Mouse (Mus musculus) embryonic facial prominence, embryonic 10.5 days (tissue): ENCODE measurements around the gene Sgsh. TPM values are rescaled to one million over a fixed set of nuclear protein-coding genes. Genes with fewer than 3 reads are reported as not detected.
"Not testable (repeated sequence)": the region's sequence is repeated elsewhere in the genome, so short reads cannot be mapped to it uniquely, and the experiment has no call there.

Source experiments
- DNase-seq: peaks from one replicate; pipeline ENCODE4 v3.0.0-alpha.2; 2017; ENCODE audit warnings: low spot score
- H3K27ac ChIP-seq: fragments of 300-500 bp; sonication (generic); replicated peaks from 2 replicates; pipeline ENCODE4 v1.5.1; 2016; ENCODE audit warnings: mild to moderate bottlenecking
- H3K27me3 ChIP-seq: fragments of 300-500 bp; sonication (generic); replicated peaks from 2 replicates; pipeline ENCODE4 v1.6.1; 2016; ENCODE audit warnings: low read depth, mild to moderate bottlenecking; ENCODE audit not compliant: poor library complexity, severe bottlenecking
- H3K36me3 ChIP-seq: fragments of 300-500 bp; sonication (generic); replicated peaks from 2 replicates; pipeline ENCODE4 v1.6.1; 2016; ENCODE audit warnings: mild to moderate bottlenecking, moderate library complexity
- H3K4me1 ChIP-seq: fragments of 300-500 bp; sonication (generic); 2 replicates; pipeline ENCODE4 v1.6.1; 2016
- H3K4me3 ChIP-seq: fragments of 300-500 bp; sonication (generic); 2 replicates; pipeline ENCODE4 v1.5.1; 2016; ENCODE audit warnings: mild to moderate bottlenecking, moderate library complexity
- H3K9me3 ChIP-seq: fragments of 300-500 bp; sonication (generic); 2 replicates; pipeline ENCODE4 v1.6.1; 2016; ENCODE audit warnings: mild to moderate bottlenecking
- WGBS: fragments of 180-500 bp; shearing (Covaris S2); methylation state at CpG from one replicate; pipeline ENCODE4 v1.1.7; 2016; 5-methylcytosine and 5-hydroxymethylcytosine counted together
- polyA plus RNA-seq: library from polyadenylated mRNA; unstranded; fragments of >200 nt; fragmentation: Nextera tagmentation; extraction: Ambion mirVana; gene quantifications from 2 replicates; pipeline ENCODE4 v1.2.1, GENCODE M21; 2016

The Sgsh gene
- polyA plus RNA-seq, 1 experiment from 2014 or later = 5.5 TPM

- peak; percentile 55 for DNase-seq
- Histone ChIP-seq H3K27me3 (peaks cover 82% of the 10 kb centered on the region), H3K4me3 (peak overlapping the region; percentile 76), H3K9me3 (no peaks in the 10 kb centered on the region), H3K36me3 (no peaks in the 10 kb centered on the region), H3K27ac (peak overlapping the region; percentile 72), H3K4me1 (peaks cover 36% of the 10 kb centered on the region)
- WGBS = 2% methylated on average over 53 of the region's 53 CpGs
These were observed 35.2 kb upstream of the Sgsh start for GRCm38 (mm10) chr11:119390271-119391231.

GRCm38 (mm10) chr11:119389851-119390270 lies 34.5 kb upstream of the Sgsh start:
- Histone ChIP-seq H3K9me3 (no peaks in the 10 kb centered on the region), H3K4me1 (peaks cover 36% of the 10 kb centered on the region), H3K4me3 (peak overlapping the region; percentile 76), H3K36me3 (no peaks in the 10 kb centered on the region), H3K27ac (peak overlapping the region; percentile 72), H3K27me3 (peaks cover 75% of the 10 kb centered on the region)
- 1% methylated on average over 35 of the region's 35 CpGs for WGBS
- DNase-seq = peak; percentile 86

- not testable (repeated sequence) for H3K27ac ChIP-seq, H3K4me3 ChIP-seq, DNase-seq, H3K36me3 ChIP-seq, H3K9me3 ChIP-seq
- H3K27me3 ChIP-seq = peaks cover 49% of the 10 kb centered on the region
- WGBS = 21% methylated on average over 3 of the region's 3 CpGs
- H3K4me1 ChIP-seq = peaks cover 25% of the 10 kb centered on the region
These were observed 31.9 kb upstream of the Sgsh start for GRCm38 (mm10) chr11:119387273-119387672.

GRCm38 (mm10) chr11:119386306-119386705 lies 31.0 kb upstream of the Sgsh start:
- no peak for DNase-seq
- no peak overlapping the region for H3K4me3 ChIP-seq
- H3K36me3 ChIP-seq = no peaks in the 10 kb centered on the region
- peaks cover 40% of the 10 kb centered on the region for H3K27me3 ChIP-seq
- peaks cover 22% of the 10 kb centered on the region for H3K4me1 ChIP-seq
- 96% methylated on average over 5 of the region's 5 CpGs for WGBS
- H3K9me3 ChIP-seq = no peaks in the 10 kb centered on the region
- H3K27ac ChIP-seq = no peak overlapping the region

GRCm38 (mm10) chr11:119384904-119385303 lies 29.6 kb upstream of the Sgsh start:
- no peak overlapping the region for H3K27ac ChIP-seq
- no peak overlapping the region for H3K4me3 ChIP-seq
- no peak for DNase-seq
- H3K36me3 ChIP-seq = peaks cover 6% of the 10 kb centered on the region
- peaks cover 26% of the 10 kb centered on the region for H3K27me3 ChIP-seq
- 84% methylated on average over 4 of the region's 4 CpGs for WGBS
- no peaks in the 10 kb centered on the region for H3K9me3 ChIP-seq
- peaks cover 10% of the 10 kb centered on the region for H3K4me1 ChIP-seq

GRCm38 (mm10) chr11:119382338-119382850 lies 27.1 kb upstream of the Sgsh start:
- Histone ChIP-seq H3K27ac (no peak overlapping the region), H3K36me3 (peaks cover 31% of the 10 kb centered on the region), H3K27me3 (0 out of 2 replicates have a peak, but pooled peaks cover under 1% of the 10 kb centered on the region), H3K9me3 (no peaks in the 10 kb centered on the region), H3K4me1 (peaks cover 4% of the 10 kb centered on the region; the same call in 1 of the 2 replicates), H3K4me3 (no peak overlapping the region)
- WGBS = 69% methylated on average over 6 of the region's 6 CpGs
- DNase-seq = no peak

GRCm38 (mm10) chr11:119381631-119382337 lies 26.4 kb upstream of the Sgsh start:
- no peaks in the 10 kb centered on the region for H3K9me3 ChIP-seq
- 86% methylated on average over 9 of the region's 9 CpGs for WGBS
- H3K4me1 ChIP-seq = peaks cover 4% of the 10 kb centered on the region; the same call in 1 of the 2 replicates
- no peak overlapping the region for H3K4me3 ChIP-seq
- H3K36me3 ChIP-seq = peaks cover 38% of the 10 kb centered on the region
- no peaks in the 10 kb centered on the region for H3K27me3 ChIP-seq
- no peak for DNase-seq
- H3K27ac ChIP-seq = no peak overlapping the region

- no peak for DNase-seq
- 94% methylated on average over 1 of the region's 1 CpGs for WGBS
- no peaks in the 10 kb centered on the region for H3K9me3 ChIP-seq
- no peak overlapping the region for H3K4me3 ChIP-seq
- no peaks in the 10 kb centered on the region for H3K27me3 ChIP-seq
- peaks cover 17% of the 10 kb centered on the region for H3K4me1 ChIP-seq
- no peak overlapping the region for H3K27ac ChIP-seq
- peaks cover 47% of the 10 kb centered on the region for H3K36me3 ChIP-seq
These were observed 23.2 kb upstream of the Sgsh start for GRCm38 (mm10) chr11:119378551-119378950.

- Histone ChIP-seq H3K36me3 (peaks cover 47% of the 10 kb centered on the region), H3K27ac (no peak overlapping the region), H3K27me3 (no peaks in the 10 kb centered on the region), H3K4me3 (no peak overlapping the region), H3K4me1 (peaks cover 17% of the 10 kb centered on the region), H3K9me3 (no peaks in the 10 kb centered on the region)
- no peak for DNase-seq
- WGBS = 93% methylated on average over 11 of the region's 11 CpGs
These were observed 22.0 kb upstream of the Sgsh start for GRCm38 (mm10) chr11:119377326-119377725.

GRCm38 (mm10) chr11:119375425-119375824 lies 20.1 kb upstream of the Sgsh start:
- no peak overlapping the region for H3K4me3 ChIP-seq
- DNase-seq = no peak
- 72% methylated on average over 6 of the region's 6 CpGs for WGBS
- no peaks in the 10 kb centered on the region for H3K9me3 ChIP-seq
- H3K27ac ChIP-seq = no peak overlapping the region
- H3K4me1 ChIP-seq = peaks cover 12% of the 10 kb centered on the region
- no peaks in the 10 kb centered on the region for H3K27me3 ChIP-seq
- peaks cover 46% of the 10 kb centered on the region for H3K36me3 ChIP-seq

GRCm38 (mm10) chr11:119363534-119364145 lies 8.3 kb upstream of the Sgsh start:
- Histone ChIP-seq H3K36me3 (peaks cover 72% of the 10 kb centered on the region), H3K4me1 (peaks cover 16% of the 10 kb centered on the region), H3K4me3 (peak overlapping the region; percentile 39), H3K9me3 (no peaks in the 10 kb centered on the region), H3K27me3 (no peaks in the 10 kb centered on the region), H3K27ac (peak overlapping the region; percentile 54; the same call in 1 of the 2 replicates)
- peak; percentile 83 for DNase-seq
- 32% methylated on average over 11 of the region's 11 CpGs for WGBS
